Mouse (Mus musculus): ENCODE results near the gene Mrps27. TPM values are rescaled to one million over a fixed set of nuclear protein-coding genes. Genes with fewer than 3 reads are reported as not detected.
A peak's percentile ranks its signal among the peaks of the same experiment; 100 is the strongest.

Gene Mrps27
- polyA plus RNA-seq, 1 experiment = 28.0 TPM

- DNase-seq (ENCODE audit: low read depth) = peak; percentile 99
- TF ChIP-seq POLR2A (IDR thresholded peaks at IDR 0.05; ENCODE audit: borderline replicate concordance, extremely low read depth, insufficient read depth, insufficient read length, poor library complexity, severe bottlenecking) = no peak
- TF ChIP-seq CTCF (IDR thresholded peaks at IDR 0.05; ENCODE audit: borderline replicate concordance, extremely low read depth, insufficient read depth, insufficient read length) = peak; percentile 99
Measured at GRCm38 (mm10) chr13:99352758-99353489, 8.3 kb downstream of the Mrps27 start.

DNA sequence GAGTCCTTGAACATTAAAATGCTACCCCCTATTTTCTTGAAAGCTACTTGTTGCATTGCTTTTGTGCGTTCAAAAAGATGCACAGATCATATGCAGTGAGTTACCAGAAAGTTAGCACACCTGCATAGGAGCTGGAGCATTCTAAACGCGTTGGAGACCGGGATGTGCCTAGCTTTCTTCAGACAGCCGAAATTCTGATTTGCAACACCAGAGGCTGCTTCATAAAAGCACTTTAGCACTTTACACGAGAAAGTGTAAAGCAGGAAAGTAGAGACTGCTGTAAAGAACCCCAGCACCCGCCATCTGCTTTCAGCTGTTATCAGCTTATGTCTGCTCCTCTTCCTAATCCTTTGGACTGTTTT is 8.9 kb downstream of the Mrps27 start:
- DNase-seq (ENCODE audit: low read depth) = no peak
- TF ChIP-seq POLR2A (IDR thresholded peaks at IDR 0.05; ENCODE audit: borderline replicate concordance, extremely low read depth, insufficient read depth, insufficient read length, poor library complexity, severe bottlenecking) (no peak), CTCF (IDR thresholded peaks at IDR 0.05; ENCODE audit: borderline replicate concordance, extremely low read depth, insufficient read depth, insufficient read length) (no peak)

DNA sequence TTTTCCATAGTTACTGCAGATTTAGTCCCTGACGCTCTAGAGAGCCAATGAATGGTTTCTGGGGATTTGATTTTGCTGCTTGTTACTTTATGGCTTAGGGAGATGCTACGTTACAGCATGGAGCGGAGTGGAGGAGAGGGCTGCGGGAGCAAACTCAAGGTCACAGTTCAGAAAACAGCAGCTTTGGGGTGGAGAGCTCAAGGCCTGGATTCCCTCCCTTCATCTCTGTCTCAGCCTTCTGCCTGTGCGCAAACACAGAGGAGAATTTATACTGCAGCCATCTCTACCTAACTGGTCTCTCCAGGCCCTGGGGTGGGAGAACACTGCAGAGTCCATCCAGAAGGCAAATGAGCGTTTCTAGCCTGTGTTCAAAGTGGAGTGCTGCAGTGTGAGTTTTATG is 10.5 kb downstream of the Mrps27 start:
- TF ChIP-seq POLR2A (IDR thresholded peaks at IDR 0.05; ENCODE audit: borderline replicate concordance, extremely low read depth, insufficient read depth, insufficient read length, poor library complexity, severe bottlenecking) (no peak), CTCF (IDR thresholded peaks at IDR 0.05; ENCODE audit: borderline replicate concordance, extremely low read depth, insufficient read depth, insufficient read length) (no peak)

DNA sequence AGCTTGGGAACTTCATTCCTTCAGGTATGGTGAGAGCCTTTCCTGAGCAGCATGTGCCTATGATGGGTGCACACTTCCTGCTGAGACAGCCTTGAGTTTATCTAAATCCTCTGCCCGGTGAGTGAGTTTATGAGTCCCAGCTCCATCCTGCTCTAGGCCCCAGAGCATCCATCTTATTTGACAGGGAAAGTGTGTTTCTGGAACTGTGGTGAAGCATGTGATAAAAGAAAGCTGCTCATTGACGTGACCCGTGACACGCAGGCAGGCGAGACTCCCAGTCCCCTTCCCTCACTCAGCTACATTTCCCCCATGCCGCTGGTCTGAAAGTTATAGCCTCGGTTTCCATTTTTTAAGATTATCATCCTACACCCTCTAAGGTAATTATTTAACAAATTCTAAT is 11.3 kb downstream of the Mrps27 start:
- no peak for TF ChIP-seq CTCF (IDR thresholded peaks at IDR 0.05; ENCODE audit: borderline replicate concordance, extremely low read depth, insufficient read depth, insufficient read length)
- no peak for TF ChIP-seq POLR2A (IDR thresholded peaks at IDR 0.05; ENCODE audit: borderline replicate concordance, extremely low read depth, insufficient read depth, insufficient read length, poor library complexity, severe bottlenecking)
- no peak for DNase-seq (ENCODE audit: low read depth)

More for the DNA sequence above, 10.5 kb downstream of the Mrps27 start:
- no peak for DNase-seq (ENCODE audit: low read depth)

DNA sequence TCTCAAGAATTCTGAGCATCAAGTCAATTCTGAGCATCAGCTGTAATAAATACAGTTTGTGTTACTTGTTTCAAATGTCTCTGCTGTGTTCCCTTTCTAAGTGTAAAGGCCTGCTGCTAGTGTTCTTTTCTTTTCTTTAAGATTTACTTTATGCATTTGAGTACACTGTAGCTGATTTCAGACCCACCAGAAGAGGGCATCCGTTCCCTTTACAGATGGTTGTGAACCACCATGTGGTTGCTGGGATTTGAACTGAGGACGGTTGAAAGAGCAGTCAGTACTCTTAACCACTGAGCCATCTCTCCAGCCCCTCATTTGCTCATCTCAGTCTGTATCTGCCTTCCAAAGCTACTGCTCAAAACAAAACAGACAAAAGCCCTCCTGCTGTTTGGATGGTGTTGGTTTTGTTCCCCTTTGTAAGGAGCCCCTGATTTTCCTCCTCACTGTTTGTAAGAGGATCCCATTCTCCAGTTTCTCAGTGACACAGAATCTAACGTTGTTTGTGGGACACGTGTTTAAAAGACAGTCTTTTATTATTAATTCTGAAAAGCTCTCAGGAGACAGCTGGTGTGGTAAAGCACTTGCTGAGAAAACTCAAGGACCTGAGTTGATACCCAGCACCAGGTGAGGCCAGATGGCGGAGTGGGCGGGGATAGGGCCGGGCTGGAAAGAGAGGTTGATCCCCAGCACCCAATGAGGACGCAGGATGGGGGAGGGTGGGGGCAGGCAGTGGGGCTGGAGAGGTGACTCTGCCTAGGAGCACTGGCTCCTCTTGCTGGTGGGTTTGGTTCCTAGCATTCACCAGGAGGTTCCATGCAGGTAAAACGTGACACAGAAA is 12.1 kb downstream of the Mrps27 start:
- TF ChIP-seq POLR2A (IDR thresholded peaks at IDR 0.05; ENCODE audit: borderline replicate concordance, extremely low read depth, insufficient read depth, insufficient read length, poor library complexity, severe bottlenecking) (no peak), CTCF (IDR thresholded peaks at IDR 0.05; ENCODE audit: borderline replicate concordance, extremely low read depth, insufficient read depth, insufficient read length) (peak; percentile 31; the same call in 1 of the 2 replicates)
- peak; percentile 45 for DNase-seq (ENCODE audit: low read depth)

DNA sequence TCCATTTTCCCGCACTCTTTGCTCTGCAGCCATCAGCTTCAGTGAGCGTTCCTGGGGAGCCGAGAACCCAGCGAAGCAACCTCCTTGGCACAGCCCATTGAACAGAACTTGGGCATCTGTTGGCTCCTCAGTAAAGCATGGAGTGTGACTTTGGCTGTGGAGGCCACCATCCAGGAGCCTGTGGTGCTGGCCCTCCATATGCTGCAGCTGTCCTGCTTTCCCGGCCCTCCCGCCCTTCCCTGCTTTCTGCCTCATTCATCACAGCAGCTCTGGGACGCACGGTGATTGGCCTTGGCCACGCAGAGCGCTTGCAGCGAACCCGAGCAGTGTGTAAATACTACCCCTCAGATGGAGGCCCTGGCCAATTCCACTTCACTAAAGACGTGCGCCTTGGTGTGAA is 14.3 kb downstream of the Mrps27 start:
- peak; percentile 36 for DNase-seq (ENCODE audit: low read depth)
- TF ChIP-seq CTCF (IDR thresholded peaks at IDR 0.05; ENCODE audit: borderline replicate concordance, extremely low read depth, insufficient read depth, insufficient read length) = no peak
- no peak for TF ChIP-seq POLR2A (IDR thresholded peaks at IDR 0.05; ENCODE audit: borderline replicate concordance, extremely low read depth, insufficient read depth, insufficient read length, poor library complexity, severe bottlenecking)

GRCm38 (mm10) chr13:99363866-99364265 is 19.3 kb downstream of the Mrps27 start:
- peak; percentile 54 for DNase-seq (ENCODE audit: low read depth)

GRCm38 (mm10) chr13:99366422-99367175 is 22.0 kb downstream of the Mrps27 start:
- no peak for DNase-seq (ENCODE audit: low read depth)
- no peak for TF ChIP-seq CTCF (IDR thresholded peaks at IDR 0.05; ENCODE audit: borderline replicate concordance, extremely low read depth, insufficient read depth, insufficient read length)
- no peak for TF ChIP-seq POLR2A (IDR thresholded peaks at IDR 0.05; ENCODE audit: borderline replicate concordance, extremely low read depth, insufficient read depth, insufficient read length, poor library complexity, severe bottlenecking)

More at GRCm38 (mm10) chr13:99363866-99364265, 19.3 kb downstream of the Mrps27 start:
- TF ChIP-seq CTCF (IDR thresholded peaks at IDR 0.05; ENCODE audit: borderline replicate concordance, extremely low read depth, insufficient read depth, insufficient read length) (no peak), POLR2A (IDR thresholded peaks at IDR 0.05; ENCODE audit: borderline replicate concordance, extremely low read depth, insufficient read depth, insufficient read length, poor library complexity, severe bottlenecking) (no peak)

- DNase-seq (ENCODE audit: low read depth) = peak; percentile 35
- no peak for TF ChIP-seq POLR2A (IDR thresholded peaks at IDR 0.05; ENCODE audit: borderline replicate concordance, extremely low read depth, insufficient read depth, insufficient read length, poor library complexity, severe bottlenecking)
- no peak for TF ChIP-seq CTCF (IDR thresholded peaks at IDR 0.05; ENCODE audit: borderline replicate concordance, extremely low read depth, insufficient read depth, insufficient read length)
Measured at GRCm38 (mm10) chr13:99367554-99368174, 23.1 kb downstream of the Mrps27 start.

GRCm38 (mm10) chr13:99369103-99369502 is 24.5 kb downstream of the Mrps27 start:
- peak; percentile 63 for DNase-seq (ENCODE audit: low read depth)
- TF ChIP-seq POLR2A (IDR thresholded peaks at IDR 0.05; ENCODE audit: borderline replicate concordance, extremely low read depth, insufficient read depth, insufficient read length, poor library complexity, severe bottlenecking) = no peak
- TF ChIP-seq CTCF (IDR thresholded peaks at IDR 0.05; ENCODE audit: borderline replicate concordance, extremely low read depth, insufficient read depth, insufficient read length) = no peak

Data from brain, embryonic 14.5 days (tissue).